Mouse (Mus musculus) thymus, adult 2 months (tissue): ENCODE results near the gene Cntrob. TPM values are rescaled to one million over a fixed set of nuclear protein-coding genes. Genes with fewer than 3 reads are reported as not detected.

Experiments
- DNase-seq: peaks from one replicate; pipeline ENCODE4 v3.0.0; 2021
- H3K27ac ChIP-seq: fragments of 200-500 bp; 2 replicates; pipeline ENCODE4 v1.5.1; 2012; ENCODE audit warnings: low read length, control low read depth; ENCODE audit not compliant: control insufficient read depth, insufficient read depth
- H3K27me3 ChIP-seq: fragments of 200-500 bp; 2 replicates; pipeline ENCODE4 v1.6.1; 2012; ENCODE audit warnings: mild to moderate bottlenecking, low read length, moderate library complexity, mixed read lengths; ENCODE audit not compliant: control insufficient read depth, insufficient read depth
- H3K36me3 ChIP-seq: fragments of 200-500 bp; 2 replicates; pipeline ENCODE4 v1.6.1; 2012; ENCODE audit warnings: mild to moderate bottlenecking, low read length, moderate library complexity; ENCODE audit not compliant: control insufficient read depth, insufficient read depth
- H3K4me1 ChIP-seq: fragments of 200-500 bp; replicated peaks from 2 replicates; pipeline ENCODE4 v1.6.1; 2012; ENCODE audit warnings: low read length; ENCODE audit not compliant: control insufficient read depth, insufficient read depth
- H3K4me3 ChIP-seq: fragments of 200-500 bp; 2 replicates; pipeline ENCODE4 v1.5.1; 2012; ENCODE audit warnings: mild to moderate bottlenecking, low read length, control low read depth, moderate library complexity; ENCODE audit not compliant: control insufficient read depth, insufficient read depth
- CTCF ChIP-seq: fragments of 200-500 bp; IDR thresholded peaks from 2 replicates; pipeline ENCODE4 v1.5.1; 2012; ENCODE audit warnings: mild to moderate bottlenecking, control low read depth, low read length, moderate library complexity, borderline replicate concordance; ENCODE audit not compliant: control insufficient read depth, poor library complexity, insufficient read depth; ENCODE audit errors: extremely low read depth
- POLR2A ChIP-seq: fragments of 200-500 bp; IDR thresholded peaks from 2 replicates; pipeline ENCODE4 v1.6.1; 2012; ENCODE audit warnings: mild to moderate bottlenecking, low read length, control low read depth, moderate library complexity; ENCODE audit not compliant: control insufficient read depth, poor library complexity, insufficient read depth; ENCODE audit errors: extremely low read depth
- WGBS: fragments of 180-500 bp; shearing (Covaris S2); methylation state at CpG from one replicate; pipeline ENCODE4 v1.1.7; 2018; 5-methylcytosine and 5-hydroxymethylcytosine counted together
- polyA plus RNA-seq: library from polyadenylated mRNA; depleted of rRNA; stranded (reverse); fragments of >200 nt; gene quantifications from 2 replicates; pipeline ENCODE4 v1.2.3, GENCODE M21; 2012

Gene Cntrob
- polyA plus RNA-seq, 1 experiment, result 41.5 TPM

GRCm38 (mm10) chr11:69306039-69306438, 17.5 kb downstream of the Cntrob start:
- DNase-seq, result no peak
- WGBS, result 100% methylated on average over 2 of the region's 2 CpGs
- no peak for TF ChIP-seq CTCF
- no peak for TF ChIP-seq POLR2A
- Histone ChIP-seq H3K36me3 (peaks cover 61% of the 10 kb centered on the region), H3K27ac (no peak overlapping the region), H3K4me1 (no peaks in the 10 kb centered on the region), H3K4me3 (no peak overlapping the region), H3K27me3 (no peaks in the 10 kb centered on the region)

- DNase-seq, result no peak
- H3K36me3 ChIP-seq, result peaks cover 54% of the 10 kb centered on the region
- no peaks in the 10 kb centered on the region for H3K27me3 ChIP-seq
- WGBS, result 93% methylated on average over 9 of the region's 9 CpGs
- no peak overlapping the region for H3K27ac ChIP-seq
- no peaks in the 10 kb centered on the region for H3K4me1 ChIP-seq
- TF ChIP-seq POLR2A, result no peak
- TF ChIP-seq CTCF, result no peak
- no peak overlapping the region for H3K4me3 ChIP-seq
Observed at GRCm38 (mm10) chr11:69305291-69305690, 18.3 kb downstream of the Cntrob start.

DNA sequence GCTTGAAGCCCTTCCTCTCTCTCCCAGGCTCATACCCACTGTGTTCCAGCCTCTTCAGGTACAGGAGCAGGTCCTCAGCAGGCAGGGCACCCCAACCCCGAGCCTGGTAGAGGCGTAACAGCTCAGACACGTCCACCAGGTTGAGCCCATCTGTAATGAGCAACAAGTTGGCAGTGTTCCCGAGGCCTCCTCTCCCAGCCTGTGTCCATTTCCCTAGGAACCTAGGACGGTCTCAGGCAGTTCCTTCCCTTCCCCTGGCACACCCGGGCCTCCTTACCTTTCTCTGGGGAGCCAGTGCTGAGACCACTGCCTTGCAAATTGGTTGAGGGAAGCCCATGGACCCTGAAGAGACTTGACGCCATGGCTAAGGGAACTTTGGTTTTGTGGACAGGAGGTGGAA, 20.8 kb downstream of the Cntrob start:
- WGBS, result 95% methylated on average over 7 of the region's 7 CpGs
- TF ChIP-seq CTCF, result no peak
- no peak for TF ChIP-seq POLR2A

GRCm38 (mm10) chr11:69298231-69298630, 25.3 kb downstream of the Cntrob start:
- no peak for DNase-seq
- H3K4me3 ChIP-seq, result no peak overlapping the region
- peaks cover 26% of the 10 kb centered on the region for H3K36me3 ChIP-seq
- no peak overlapping the region for H3K27ac ChIP-seq
- no peaks in the 10 kb centered on the region for H3K27me3 ChIP-seq
- TF ChIP-seq CTCF, result no peak
- TF ChIP-seq POLR2A, result no peak
- no peaks in the 10 kb centered on the region for H3K4me1 ChIP-seq
- WGBS, result 89% methylated on average over 7 of the region's 7 CpGs

More for the DNA sequence above, 20.8 kb downstream of the Cntrob start:
- Histone ChIP-seq H3K27me3 (no peaks in the 10 kb centered on the region), H3K4me1 (no peaks in the 10 kb centered on the region), H3K36me3 (peaks cover 46% of the 10 kb centered on the region), H3K4me3 (no peak overlapping the region), H3K27ac (no peak overlapping the region)
- no peak for DNase-seq

- Histone ChIP-seq H3K36me3 (peaks cover 21% of the 10 kb centered on the region), H3K4me3 (no peak overlapping the region), H3K27ac (no peak overlapping the region), H3K4me1 (no peaks in the 10 kb centered on the region), H3K27me3 (no peaks in the 10 kb centered on the region)
- WGBS, result 100% methylated on average over 2 of the region's 2 CpGs
- TF ChIP-seq POLR2A, result no peak
- TF ChIP-seq CTCF, result no peak
- DNase-seq, result no peak
Observed at GRCm38 (mm10) chr11:69297799-69298198, 25.8 kb downstream of the Cntrob start.

- H3K27me3 ChIP-seq, result no peaks in the 10 kb centered on the region
- 90% methylated on average over 3 of the region's 3 CpGs for WGBS
- no peak for TF ChIP-seq POLR2A
- no peak for TF ChIP-seq CTCF
- DNase-seq, result no peak
- H3K4me1 ChIP-seq, result no peaks in the 10 kb centered on the region
- 0 out of 2 replicates have a peak, but pooled peaks cover 10% of the 10 kb centered on the region for H3K36me3 ChIP-seq
- H3K4me3 ChIP-seq, result no peak overlapping the region
- no peak overlapping the region for H3K27ac ChIP-seq
Observed at GRCm38 (mm10) chr11:69295286-69295685, 28.3 kb downstream of the Cntrob start.

GRCm38 (mm10) chr11:69291111-69291510, 32.5 kb downstream of the Cntrob start:
- WGBS, result 98% methylated on average over 5 of the region's 5 CpGs
- H3K36me3 ChIP-seq, result no peaks in the 10 kb centered on the region
- DNase-seq, result no peak
- H3K27me3 ChIP-seq, result no peaks in the 10 kb centered on the region
- no peak overlapping the region for H3K4me3 ChIP-seq
- no peak for TF ChIP-seq CTCF
- TF ChIP-seq POLR2A, result no peak
- H3K4me1 ChIP-seq, result no peaks in the 10 kb centered on the region
- no peak overlapping the region for H3K27ac ChIP-seq
